Mouse (Mus musculus): ENCODE data around the gene Sgms1.
"Not testable (repeated sequence)": the region's sequence is repeated elsewhere in the genome, so short reads cannot be mapped to it uniquely, and the experiment has no call there.

The Sgms1 gene

DNA sequence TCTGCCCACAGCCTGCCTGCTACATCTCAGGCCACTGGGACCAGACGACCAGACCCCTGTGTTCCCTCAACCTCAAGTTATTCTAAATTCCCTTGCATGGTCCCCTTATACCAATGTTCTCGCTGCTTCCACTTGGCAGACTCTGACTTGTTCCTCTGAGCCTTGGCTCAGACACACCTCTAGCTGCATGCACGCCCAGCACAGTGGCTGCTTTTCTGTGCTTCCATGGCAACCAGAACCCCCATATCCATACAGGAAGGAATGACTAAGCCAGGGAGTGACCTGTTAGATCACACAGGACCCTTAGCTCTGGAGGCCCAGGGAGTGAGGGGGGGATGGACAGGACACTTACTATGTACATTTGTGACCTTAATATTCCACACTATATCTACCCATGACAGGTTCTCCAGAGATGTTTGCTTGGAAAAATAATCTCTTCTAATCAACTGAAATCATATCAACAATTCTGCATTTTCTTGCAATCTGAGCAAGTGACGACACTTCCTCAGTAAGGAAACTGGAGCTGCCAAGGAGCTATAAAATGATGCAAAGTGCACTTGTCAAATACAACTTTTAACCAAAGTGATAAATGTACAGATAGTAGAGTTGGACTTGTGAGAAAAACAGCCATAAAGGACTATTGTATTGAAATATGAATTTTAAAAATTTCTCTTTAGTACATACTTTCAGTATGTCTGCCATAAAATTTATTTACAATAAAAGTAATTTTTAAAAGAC, 252.5 kb downstream of the Sgms1 start:
- DNase-seq (ENCODE audit: low spot score), result no peak

DNA sequence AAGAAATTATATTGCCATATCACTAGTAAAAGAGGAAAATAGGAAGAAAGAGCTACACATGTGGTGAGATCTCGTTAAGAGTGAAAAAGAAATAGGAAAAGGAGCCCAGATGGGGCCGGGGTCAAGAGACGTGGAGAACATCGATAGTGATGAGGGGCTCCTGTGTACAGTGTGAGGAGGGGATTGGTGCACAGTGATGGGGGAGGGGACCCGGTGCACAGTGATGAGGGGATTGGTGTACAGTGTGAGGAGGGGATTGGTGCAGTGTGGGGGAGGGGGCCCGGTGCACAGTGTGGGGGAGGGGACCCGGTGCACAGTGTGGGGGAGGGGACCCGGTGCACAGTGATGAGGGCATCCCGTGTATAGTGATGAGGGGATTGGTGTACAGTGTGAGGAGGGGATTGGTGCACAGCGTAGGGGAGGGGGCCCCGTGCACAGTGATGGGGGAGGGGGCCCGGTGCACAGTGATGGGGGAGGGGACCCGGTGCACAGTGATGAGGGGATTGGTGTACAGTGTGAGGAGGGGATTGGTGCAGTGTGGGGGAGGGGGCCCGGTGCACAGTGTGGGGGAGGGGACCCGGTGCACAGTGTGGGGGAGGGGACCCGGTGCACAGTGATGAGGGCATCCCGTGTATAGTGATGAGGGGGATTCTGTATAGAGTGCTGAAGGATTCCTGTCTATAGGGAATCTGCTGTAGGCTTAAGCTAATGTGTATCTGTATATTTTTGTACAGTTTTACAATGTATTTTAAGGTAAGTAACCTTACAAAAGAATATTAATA, 257.6 kb downstream of the Sgms1 start:
- DNase-seq (ENCODE audit: low spot score), result not testable (repeated sequence)

GRCm38 (mm10) chr19:32129281-32129680, 260.2 kb downstream of the Sgms1 start:
- no peak for DNase-seq (ENCODE audit: low spot score)

- no peak for DNase-seq (ENCODE audit: low spot score)
Observed at GRCm38 (mm10) chr19:32127180-32127850, 262.2 kb downstream of the Sgms1 start.

DNA sequence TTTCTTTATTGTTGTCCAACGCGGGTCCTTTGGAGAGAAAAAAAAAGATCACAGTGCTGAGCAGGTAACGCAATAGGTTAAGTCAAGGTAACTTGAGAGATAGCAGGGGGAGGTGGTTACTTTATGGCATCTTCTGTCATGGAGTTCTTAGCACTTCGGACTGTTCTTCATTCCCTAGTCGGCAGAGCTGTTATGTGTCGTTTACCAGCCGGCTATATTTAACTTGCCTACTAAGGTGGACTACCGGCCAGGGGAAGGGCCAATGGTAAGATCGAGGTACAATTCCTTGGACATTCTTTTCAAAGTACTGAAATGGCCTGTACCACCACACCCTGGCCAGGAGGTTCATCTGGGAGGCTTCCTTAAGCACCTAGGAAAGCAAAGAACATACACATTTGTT, 265.4 kb downstream of the Sgms1 start:
- DNase-seq (ENCODE audit: low spot score), result no peak

- DNase-seq (ENCODE audit: low spot score), result no peak
Observed at GRCm38 (mm10) chr19:32123196-32123595, 266.3 kb downstream of the Sgms1 start.

GRCm38 (mm10) chr19:32120798-32121197, 268.7 kb downstream of the Sgms1 start:
- no peak for DNase-seq (ENCODE audit: low spot score)

DNA sequence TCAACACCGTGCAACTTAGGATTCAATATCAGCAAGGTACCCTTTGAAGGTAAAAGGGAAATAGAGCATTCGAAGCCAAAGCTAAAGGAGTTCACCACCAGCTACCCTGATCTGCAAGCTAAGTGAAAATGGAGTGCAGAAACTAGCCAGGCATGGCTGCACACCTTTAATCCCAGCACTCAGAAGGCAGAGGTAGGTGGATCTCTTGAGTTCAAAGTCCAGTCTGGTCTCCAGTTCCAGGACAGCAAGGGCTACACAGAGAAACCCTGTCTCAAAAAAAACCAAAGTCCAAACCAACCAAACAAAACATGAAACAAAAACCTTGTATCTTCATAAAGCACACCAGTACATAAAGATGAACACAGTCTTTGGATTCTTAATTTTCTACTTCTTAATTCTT, 269.8 kb downstream of the Sgms1 start:
- no peak for DNase-seq (ENCODE audit: low spot score)

DNA sequence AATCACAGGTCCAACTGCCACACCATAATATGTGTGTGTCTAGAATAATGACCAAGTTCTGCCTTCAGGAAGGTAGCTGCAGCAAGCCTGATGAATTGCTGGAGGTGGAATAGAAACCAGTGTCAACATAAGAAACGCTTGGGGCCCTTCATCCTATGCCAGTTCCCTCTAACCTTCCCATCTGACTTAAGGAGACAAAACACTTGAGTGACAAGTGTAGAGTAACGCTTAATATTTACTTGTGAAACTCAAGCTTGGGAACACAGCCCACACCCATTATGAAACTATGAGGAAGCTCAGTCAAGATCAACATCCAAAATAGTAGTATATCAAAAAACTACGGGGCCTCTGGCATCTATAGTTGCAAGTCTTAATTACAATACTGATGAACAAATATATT, 271.0 kb downstream of the Sgms1 start:
- peak; percentile 68 for DNase-seq (ENCODE audit: low spot score)

DNA sequence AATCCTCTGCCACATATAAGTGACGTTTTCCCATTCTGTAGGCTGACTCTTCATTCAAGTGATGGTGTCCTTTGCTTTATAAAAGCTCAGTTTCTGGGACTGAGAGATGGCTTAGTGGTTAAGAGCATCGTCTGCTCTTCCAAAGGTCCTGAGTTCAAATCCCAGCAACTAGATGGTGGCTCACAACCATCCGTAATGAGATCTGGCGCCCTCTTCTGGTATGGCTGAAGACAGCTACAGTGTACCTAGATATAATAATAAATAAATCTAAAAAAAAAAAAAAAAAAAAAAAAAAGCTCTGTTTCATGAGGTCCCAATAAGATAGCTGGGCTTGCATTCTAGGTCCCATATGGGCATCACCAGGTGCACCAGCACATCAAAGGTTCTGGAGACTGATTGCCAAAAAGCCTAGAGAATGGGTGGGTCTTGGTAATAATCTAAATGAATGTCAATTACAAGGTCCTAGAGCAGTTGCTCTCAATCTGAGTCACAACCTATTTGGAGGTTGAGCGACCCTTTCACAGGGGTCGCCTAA, 272.0 kb downstream of the Sgms1 start:
- DNase-seq (ENCODE audit: low spot score), result no peak

- no peak for DNase-seq (ENCODE audit: low spot score)
Observed at GRCm38 (mm10) chr19:32111866-32112790, 277.4 kb downstream of the Sgms1 start.

- peak; percentile 77 for DNase-seq (ENCODE audit: low spot score)
Observed at GRCm38 (mm10) chr19:32107771-32108306, 281.7 kb downstream of the Sgms1 start, which contains the start of gene Asah2. Asah2 (minus strand) TSS chr19:32108211.

DNA sequence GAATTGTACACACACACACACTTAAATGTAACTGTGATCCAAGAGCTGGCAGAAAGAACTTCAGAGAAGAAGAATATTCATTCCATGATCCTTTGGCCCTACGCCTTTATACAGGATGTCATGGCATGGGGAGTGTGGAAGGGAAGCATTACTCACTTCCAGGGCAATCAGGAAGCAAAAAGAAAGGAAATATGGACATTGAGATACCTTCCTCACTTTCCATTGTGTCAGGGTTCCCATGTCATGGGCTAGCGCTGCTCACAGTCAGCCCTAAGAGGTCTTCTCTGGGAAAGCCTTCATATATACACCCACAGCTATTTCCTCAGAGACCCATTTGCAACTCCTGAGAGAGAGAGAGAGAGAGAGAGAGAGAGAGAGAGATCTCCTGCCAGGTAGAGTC, 282.8 kb downstream of the Sgms1 start:
- no peak for DNase-seq (ENCODE audit: low spot score)

DNA sequence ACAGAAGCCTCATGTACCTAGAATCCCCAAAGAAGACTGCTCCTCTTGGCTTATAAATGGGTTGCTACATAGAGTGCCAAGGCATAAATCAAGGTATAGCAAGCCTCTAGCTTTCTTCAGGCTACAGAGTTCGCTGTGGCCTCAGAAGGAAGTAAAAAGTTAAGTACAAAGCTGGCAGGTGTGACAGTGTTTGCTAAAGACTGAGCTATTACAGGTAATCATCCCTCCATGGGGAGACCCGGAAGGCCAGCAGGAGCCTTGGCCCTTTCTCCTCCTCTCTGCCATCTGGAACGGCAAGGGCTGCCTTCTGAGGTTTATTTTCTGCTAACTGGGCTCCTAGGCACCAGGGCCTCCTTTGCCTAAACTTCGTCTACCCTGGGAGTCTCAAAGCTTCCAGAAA, 285.3 kb downstream of the Sgms1 start:
- DNase-seq (ENCODE audit: low spot score), result no peak

DNA sequence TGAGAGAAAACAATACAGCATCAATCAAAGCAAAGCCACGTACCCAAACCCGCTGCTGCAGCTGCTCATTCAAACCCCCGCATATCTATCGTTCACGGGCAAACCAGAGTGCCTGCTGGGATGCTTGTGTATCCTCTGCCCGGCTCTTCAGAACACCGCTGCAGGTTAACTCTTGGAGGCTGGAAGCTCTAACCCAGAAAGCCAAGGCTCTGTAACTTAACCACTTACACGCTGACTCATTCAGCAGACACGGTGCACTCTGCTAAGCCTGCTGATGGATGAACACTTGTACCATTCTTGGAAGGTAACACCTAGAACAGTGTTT, 286.6 kb downstream of the Sgms1 start:
- no peak for DNase-seq (ENCODE audit: low spot score)

DNA sequence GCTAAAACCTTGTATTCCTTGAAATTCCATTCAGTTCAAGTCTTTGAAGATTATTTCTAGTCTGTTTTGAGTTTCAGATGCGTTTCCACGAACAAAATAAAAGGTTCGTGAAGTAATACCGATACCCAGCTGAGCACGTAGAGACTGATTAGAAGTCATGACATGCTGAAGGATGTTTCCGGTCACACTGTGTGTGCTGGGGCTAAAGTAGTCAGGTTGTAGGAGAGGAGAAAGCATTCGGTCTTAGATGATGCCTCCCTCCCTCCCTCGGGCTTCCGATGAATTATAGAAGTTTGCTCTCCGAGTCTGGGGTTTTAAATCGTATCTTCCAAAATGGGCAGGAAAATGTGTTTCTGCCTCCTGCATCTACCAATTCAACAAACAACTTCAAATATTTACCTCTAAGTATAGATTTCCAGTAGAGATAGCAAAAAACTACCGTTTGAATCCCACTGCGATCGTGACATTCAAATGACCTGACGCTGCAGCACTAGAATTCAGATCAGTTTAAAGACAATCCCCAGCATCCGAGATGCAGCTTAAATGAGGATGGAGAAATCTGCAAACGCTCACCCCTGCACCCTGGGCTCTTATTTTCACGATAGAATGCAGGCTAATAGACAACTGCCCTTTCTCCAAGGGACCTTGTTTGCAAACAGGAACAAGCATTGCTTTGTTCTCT, 287.1 kb downstream of the Sgms1 start:
- no peak for DNase-seq (ENCODE audit: low spot score)

GRCm38 (mm10) chr19:32098582-32098981, 290.9 kb downstream of the Sgms1 start:
- DNase-seq (ENCODE audit: low spot score), result no peak

GRCm38 (mm10) chr19:32092358-32092757, 297.2 kb downstream of the Sgms1 start:
- DNase-seq (ENCODE audit: low spot score), result no peak

DNA sequence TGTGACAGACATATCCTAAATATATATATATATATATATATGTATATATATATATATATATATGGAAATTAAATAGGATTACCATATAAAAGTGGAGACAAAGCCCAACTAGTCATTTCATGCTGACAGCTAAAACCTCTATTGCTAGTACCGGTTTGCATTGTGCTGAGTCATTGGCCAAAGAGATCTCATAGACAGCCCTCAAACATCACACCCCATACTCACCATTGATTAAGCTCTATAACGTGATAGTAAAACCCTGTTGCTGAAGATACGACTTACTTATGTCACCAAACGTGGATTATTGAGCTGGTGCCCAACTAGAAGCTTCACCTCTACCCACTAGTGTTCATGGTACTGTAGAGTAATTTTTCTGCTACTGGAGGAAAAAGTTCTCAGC, 298.7 kb downstream of the Sgms1 start:
- no peak for DNase-seq (ENCODE audit: low spot score)

GRCm38 (mm10) chr19:32088570-32088969, 300.9 kb downstream of the Sgms1 start:
- no peak for DNase-seq (ENCODE audit: low spot score)

Measured in lung, postnatal 25 days (tissue).